Comparison of ENCODE assay signal across 20 mouse cellular contexts in the genomic region with DNA sequence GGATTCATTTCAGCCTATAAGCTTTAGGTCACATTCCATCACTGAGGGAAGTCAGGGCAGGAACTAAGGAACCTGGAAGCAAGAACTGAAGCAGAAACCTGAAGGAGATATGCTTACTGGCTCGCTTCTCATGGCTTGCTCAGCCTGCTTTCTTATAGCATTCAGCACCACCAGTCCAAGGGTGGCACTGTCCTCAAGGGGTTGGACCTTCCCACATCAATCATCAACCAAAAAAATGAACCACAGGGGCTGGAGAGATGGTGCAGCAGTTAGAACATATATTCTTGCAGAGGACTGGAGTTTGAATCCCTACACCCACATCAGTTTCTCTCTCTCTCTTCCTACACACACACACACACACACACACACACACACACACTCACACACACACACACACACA. TPM values are rescaled to one million over a fixed set of nuclear protein-coding genes. Genes with fewer than 3 reads are reported as not detected.
A peak's percentile ranks its signal among the peaks of the same experiment; 100 is the strongest.
DNase-seq lines count a peak whose midpoint lies in the region; ATAC-seq and TF ChIP-seq lines count a peak whose summit lies in the region.
"Had no signal": no experiment of that assay in that cellular context is flagged by ENCODE, and none has a peak within 500 bp of the region (broad histone marks: within the 10 kb centered on the region; RNA-seq: fewer than 3 reads in every experiment).

No protein-coding gene starts in this region.

- no peak for ATAC-seq in liver, embryonic 13.5 days (ENCODE audit: low read depth)
- ATAC-seq: midbrain, embryonic 15.5 days had no signal

- H3K36me3 ChIP-seq in MEL (ENCODE audit: control insufficient read depth in 1 of 2, insufficient read depth in 2 of 2, low read length in 2 of 2) = peaks cover 0 to 17% of the 10 kb centered on the region in 2 experiments; a peak in 2 of 4 replicates
- H3K36me3 ChIP-seq in liver, embryonic 13.5 days = no peaks in the 10 kb centered on the region
- no peaks in the 10 kb centered on the region for H3K36me3 ChIP-seq in small intestine, adult 2 months (ENCODE audit: control insufficient read depth, insufficient read depth, low read length)
- peaks cover 4% of the 10 kb centered on the region; the same call in 1 of the 2 replicates for H3K36me3 ChIP-seq in hindbrain, embryonic 10.5 days
- H3K36me3 ChIP-seq: forebrain, embryonic 12.5 days; heart, embryonic 15.5 days; midbrain, embryonic 15.5 days; neural tube, embryonic 15.5 days had no signal

- peak; percentile 12 for DNase-seq in kidney, postnatal 14 days
- no peak for DNase-seq in kidney, adult 18-20 months
- peak; percentile 54 for DNase-seq in MEL (ENCODE audit: low read depth, low spot score)
- no peak for DNase-seq in liver, embryonic 13.5 days
- no peak for DNase-seq in thymus, postnatal 36 days
- DNase-seq in gastrocnemius, adult 2 months = no peak
- DNase-seq in hindbrain, embryonic 10.5 days (ENCODE audit: low spot score) = no peak
- DNase-seq: adrenal gland, postnatal 10 days; cerebellum, adult 8-10 months; gastrocnemius, postnatal 25 days; heart, adult 2 months; left cerebral cortex, postnatal 4 days; lung, postnatal 10 days had no signal

- WGBS in liver, embryonic 13.5 days (ENCODE audit: insufficient replicate concordance) = 19% methylated on average over 1 of the region's 1 CpGs
- 57% methylated on average over 1 of the region's 1 CpGs for WGBS in small intestine, adult 2 months
- WGBS in hindbrain, embryonic 10.5 days = 77% methylated on average over 1 of the region's 1 CpGs

- H3K79me2 ChIP-seq in MEL (ENCODE audit: control insufficient read depth, insufficient read depth, low read length, poor library complexity) = peaks cover 3% of the 10 kb centered on the region; the same call in 1 of the 2 replicates

- no peaks in the 10 kb centered on the region for H3K9me3 ChIP-seq in MEL (replicated peaks; ENCODE audit: insufficient read depth, low read length)
- H3K9me3 ChIP-seq in liver, embryonic 13.5 days (replicated peaks) = no peaks in the 10 kb centered on the region
- no peaks in the 10 kb centered on the region for H3K9me3 ChIP-seq in hindbrain, embryonic 10.5 days
- H3K9me3 ChIP-seq: forebrain, embryonic 12.5 days; heart, embryonic 15.5 days; midbrain, embryonic 15.5 days; neural tube, embryonic 15.5 days had no signal

- no peak for TF ChIP-seq EP300 in MEL (IDR thresholded peaks at IDR 0.05; ENCODE audit: low read depth in 1 of 2, low read length in 2 of 2)

- no peak for TF ChIP-seq RAD21 in MEL (IDR thresholded peaks at IDR 0.05; ENCODE audit: low read depth, low read length)

- intact Hi-C loops in gastrocnemius, adult 2 months (cut with DNase I) = no loop called here

- H3K4me3 ChIP-seq in MEL (ENCODE audit: control insufficient read depth in 1 of 2, insufficient read depth in 1 of 2, low read depth in 2 of 2, low read length in 2 of 2) = no peak overlapping the region
- H3K4me3 ChIP-seq in liver, embryonic 13.5 days (replicated peaks) = no peak overlapping the region
- H3K4me3 ChIP-seq in small intestine, adult 2 months (ENCODE audit: low read depth, low read length) = no peak overlapping the region
- H3K4me3 ChIP-seq in gastrocnemius, adult 2 months = no peak overlapping the region
- no peak overlapping the region for H3K4me3 ChIP-seq in hindbrain, embryonic 10.5 days
- H3K4me3 ChIP-seq: forebrain, embryonic 12.5 days; heart, adult 2 months; heart, embryonic 15.5 days; midbrain, embryonic 15.5 days; myocyte; neural tube, embryonic 15.5 days had no signal

- peaks cover 5 to 24% of the 10 kb centered on the region in 2 experiments for H3K4me1 ChIP-seq in MEL (ENCODE audit: control insufficient read depth in 1 of 2, insufficient read depth in 2 of 2, low read length in 2 of 2)
- H3K4me1 ChIP-seq in liver, embryonic 13.5 days (replicated peaks) = peaks cover 86% of the 10 kb centered on the region
- peaks cover 20% of the 10 kb centered on the region; the same call in 1 of the 2 replicates for H3K4me1 ChIP-seq in small intestine, adult 2 months (ENCODE audit: control insufficient read depth, insufficient read depth, insufficient read length, low read length)
- peaks cover 26% of the 10 kb centered on the region for H3K4me1 ChIP-seq in hindbrain, embryonic 10.5 days (replicated peaks)

- no peak for TF ChIP-seq CTCF in MEL (IDR thresholded peaks at IDR 0.05 in 2 of 3, conservative IDR thresholded peaks at IDR 0.05 in 1 of 3; ENCODE audit: control insufficient read depth in 1 of 3, insufficient read depth in 1 of 3, low read depth in 2 of 3, low read length in 3 of 3, poor library complexity in 1 of 3, severe bottlenecking in 1 of 3)
- TF ChIP-seq CTCF in small intestine, adult 2 months (IDR thresholded peaks at IDR 0.05; ENCODE audit: extremely low read depth, insufficient read length, insufficient replicate concordance, low read depth, low read length) = no peak
- no peak for TF ChIP-seq CTCF in gastrocnemius, adult 2 months (IDR thresholded peaks at IDR 0.05)

- H3K27ac ChIP-seq in MEL (ENCODE audit: control insufficient read depth, low read depth, low read length) = peak overlapping the region; percentile 35
- peak overlapping the region; percentile 81 for H3K27ac ChIP-seq in liver, embryonic 13.5 days
- peak overlapping the region; percentile 36; the same call in 1 of the 2 replicates for H3K27ac ChIP-seq in small intestine, adult 2 months (ENCODE audit: insufficient read depth, low read depth, low read length)
- no peak overlapping the region for H3K27ac ChIP-seq in gastrocnemius, adult 2 months
- H3K27ac ChIP-seq in hindbrain, embryonic 10.5 days = no peak overlapping the region
- H3K27ac ChIP-seq: forebrain, embryonic 12.5 days; heart, adult 2 months; heart, embryonic 15.5 days; midbrain, embryonic 15.5 days; neural tube, embryonic 15.5 days; stomach, postnatal 0 days had no signal

- no peak for TF ChIP-seq POLR2A in MEL (IDR thresholded peaks at IDR 0.05; ENCODE audit: control insufficient read depth in 1 of 2, insufficient read depth in 1 of 2, low read depth in 1 of 2, low read length in 2 of 2, poor library complexity in 1 of 2)
- TF ChIP-seq POLR2A in small intestine, adult 2 months (IDR thresholded peaks at IDR 0.05; ENCODE audit: low read depth, low read length) = no peak

- H3K27me3 ChIP-seq in MEL (ENCODE audit: control insufficient read depth in 1 of 2, insufficient read depth in 2 of 2, low read length in 2 of 2) = no peaks in the 10 kb centered on the region
- H3K27me3 ChIP-seq in liver, embryonic 13.5 days = no peaks in the 10 kb centered on the region
- no peaks in the 10 kb centered on the region for H3K27me3 ChIP-seq in small intestine, adult 2 months (ENCODE audit: control insufficient read depth, insufficient read depth, low read length)
- H3K27me3 ChIP-seq in hindbrain, embryonic 10.5 days (ENCODE audit: insufficient read depth, poor library complexity, severe bottlenecking) = no peaks in the 10 kb centered on the region
- H3K27me3 ChIP-seq: forebrain, embryonic 12.5 days; heart, embryonic 15.5 days; midbrain, embryonic 15.5 days; neural tube, embryonic 15.5 days had no signal

- H3K4me2 ChIP-seq in liver, embryonic 13.5 days = peak overlapping the region; percentile 67
- H3K4me2 ChIP-seq: forebrain, embryonic 12.5 days; heart, embryonic 15.5 days; midbrain, embryonic 15.5 days; neural tube, embryonic 15.5 days had no signal

- H3K9ac ChIP-seq in MEL (ENCODE audit: control insufficient read depth, low read depth, low read length, poor library complexity, severe bottlenecking) = peak overlapping the region; percentile 0; the same call in 1 of the 2 replicates
- peak overlapping the region; percentile 56; the same call in 1 of the 2 replicates for H3K9ac ChIP-seq in liver, embryonic 13.5 days
- H3K9ac ChIP-seq: forebrain, embryonic 12.5 days; heart, embryonic 15.5 days; midbrain, embryonic 15.5 days; neural tube, embryonic 15.5 days had no signal

TF ChIP-seq in MEL, 35 proteins besides CTCF, POLR2A, EP300 and RAD21:
- no peak for TF ChIP-seq BHLHE40 (IDR thresholded peaks at IDR 0.05; ENCODE audit: borderline replicate concordance, low read depth, low read length)
- TF ChIP-seq ETS1 (IDR thresholded peaks at IDR 0.05; ENCODE audit: low read depth, low read length) = no peak

RNA-seq across cellular contexts. Expression of gene Dirc2, which starts 4.2 kb away (rescaled TPM):
- total RNA-seq in MEL (2012; rRNA removed) = 1.6 and 2.1 TPM in 2 replicates
- 1 to 10 TPM in 1 of 2 experiments, not detected in 1; 4.1 TPM for polyA plus RNA-seq in MEL (2012; ENCODE audit: insufficient read depth in 1 of 2, insufficient read length in 2 of 2, low read depth in 1 of 2, low replicate concordance in 2 of 2, missing spikeins in 1 of 2)
- polyA plus RNA-seq in liver, embryonic 13.5 days (2015; fragmentation: Nextera tagmentation; extraction: Ambion mirVana) = 4.6 and 4.9 TPM in 2 replicates
- 27.4 and 52.7 TPM in 2 replicates for polyA plus RNA-seq in small intestine, adult 2 months (2012; rRNA removed)
- total RNA-seq in gastrocnemius, adult 2 months (2021) = 10 to 100 TPM; 53.7 to 70.8 TPM
- polyA plus RNA-seq in hindbrain, embryonic 10.5 days (2016; fragmentation: Nextera tagmentation; extraction: Ambion mirVana) = 15.2 and 17.3 TPM in 2 replicates

RNA-seq across cellular contexts. Expression of gene Hspbap1, which starts 5.2 kb away (rescaled TPM):
- total RNA-seq in MEL (2012; rRNA removed) = 7.2 and 9.6 TPM in 2 replicates
- polyA plus RNA-seq in MEL (2012; ENCODE audit: insufficient read depth in 1 of 2, insufficient read length in 2 of 2, low read depth in 1 of 2, low replicate concordance in 2 of 2, missing spikeins in 1 of 2) = 1 to 10 TPM in 1 of 2 experiments, not detected in 1; 9.6 TPM
- polyA plus RNA-seq in liver, embryonic 13.5 days (2015; fragmentation: Nextera tagmentation; extraction: Ambion mirVana) = 20.2 and 21.9 TPM in 2 replicates
- polyA plus RNA-seq in small intestine, adult 2 months (2012; rRNA removed) = 1.6 and 4.4 TPM in 2 replicates
- 1 to 10 TPM; 3.1 to 3.3 TPM for total RNA-seq in gastrocnemius, adult 2 months (2021)
- 24.1 and 25.0 TPM in 2 replicates for polyA plus RNA-seq in hindbrain, embryonic 10.5 days (2016; fragmentation: Nextera tagmentation; extraction: Ambion mirVana)

Comparison
In these comparisons a context has a peak if more than half of its experiments do, and no peak if none do; other contexts are left out.
1. DNase-seq: peak in kidney, postnatal 14 days (single experiment) and MEL (single experiment); none in kidney, adult 18-20 months (single experiment), liver, embryonic 13.5 days (single experiment), thymus, postnatal 36 days (0 of 2), gastrocnemius, adult 2 months (single experiment) and hindbrain, embryonic 10.5 days (single experiment).
2. H3K27ac ChIP-seq: peak in MEL (single experiment), liver, embryonic 13.5 days (single experiment) and small intestine, adult 2 months (single experiment); none in gastrocnemius, adult 2 months (single experiment) and hindbrain, embryonic 10.5 days (single experiment).